Mouse (Mus musculus): Measurements from ENCODE around the gene Fam129c. TPM values are rescaled to one million over a fixed set of nuclear protein-coding genes. Genes with fewer than 3 reads are reported as not detected.

Gene Fam129c
- polyA plus RNA-seq, 2 experiments: 0.56 to 1.1 TPM

DNA sequence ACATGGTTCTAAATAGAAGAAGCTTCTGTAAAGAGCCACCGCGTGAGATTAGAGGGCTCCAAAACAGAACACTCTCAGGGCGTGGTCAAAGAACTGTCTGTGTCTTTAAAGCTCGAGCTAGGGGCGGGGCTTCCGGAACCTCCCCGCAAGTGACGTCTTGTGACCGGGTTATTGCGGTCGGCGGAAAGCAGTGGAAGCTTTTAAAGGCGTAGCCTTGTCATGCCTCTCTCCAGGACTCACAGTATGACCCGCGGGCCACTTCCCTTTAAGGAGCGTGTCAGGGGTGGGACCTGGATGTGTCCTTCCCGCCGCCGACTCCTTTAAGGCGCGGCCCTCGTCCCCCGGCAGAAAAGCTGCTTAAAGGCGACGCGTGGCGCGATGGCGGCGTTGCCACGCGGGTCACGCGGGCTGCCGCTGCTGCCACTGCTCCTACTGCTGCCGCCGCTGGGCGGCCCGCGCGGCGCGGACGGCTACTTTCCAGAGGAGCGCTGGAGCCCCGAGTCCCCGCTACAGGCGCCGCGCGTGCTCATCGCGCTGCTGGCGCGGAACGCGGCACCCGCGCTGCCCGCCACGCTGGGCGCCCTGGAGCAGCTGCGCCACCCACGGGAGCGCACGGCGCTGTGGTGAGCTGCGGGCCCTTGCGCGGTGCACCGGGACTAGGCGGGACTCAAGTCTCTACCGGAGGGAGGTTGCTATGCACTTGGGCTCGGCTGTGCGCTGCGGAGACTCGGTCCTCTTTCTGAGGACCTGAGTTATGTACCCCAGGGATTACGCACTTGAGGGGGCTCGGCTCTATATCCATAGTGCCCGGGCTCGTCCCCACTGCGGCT, 13.6 kb downstream of the Fam129c start, which contains the start of gene Colgalt1:
Gene Colgalt1, plus strand, starts transcription at position 177 of the 830 bp plus-strand sequence.
- TF ChIP-seq CTCF (IDR thresholded peaks at IDR 0.05; ENCODE audit: low read depth) (peak; percentile 3; the same call in 1 of the 2 replicates), EP300 (IDR thresholded peaks at IDR 0.05; ENCODE audit: low read depth) (no peak)
- H3K4me1 ChIP-seq (replicated peaks; ENCODE audit: control insufficient read depth in 2 of 2, insufficient read depth in 2 of 2, low read length in 1 of 2): peaks cover 6 to 14% of the 10 kb centered on the region in 2 experiments
- peak within 1 kb of the TSS; percentile 49 for H3K27ac ChIP-seq
- H3K4me2 ChIP-seq (ENCODE audit: low read depth): peak within 1 kb of the TSS; percentile 99
- ATAC-seq (ENCODE audit: insufficient read depth) (peak; percentile 99), DNase-seq (ENCODE audit: low read depth in 3 of 3, low spot score in 3 of 3) (peak; percentile 98 to 99 (median 99))
- peaks cover 7% of the 10 kb centered on the region for H3K36me3 ChIP-seq (replicated peaks; ENCODE audit: control insufficient read depth, insufficient read depth, low read depth)
- H3K4me3 ChIP-seq (ENCODE audit: insufficient read depth in 1 of 2, low read depth in 2 of 2, low read length in 2 of 2): peak within 1 kb of the TSS; percentile 72 to 91
- under 1% methylated on average over 82 of the region's 82 CpGs for WGBS (ENCODE audit: insufficient replicate concordance)
- H3K9ac ChIP-seq (replicated peaks): peak within 1 kb of the TSS; percentile 83
- no peaks in the 10 kb centered on the region for H3K27me3 ChIP-seq (ENCODE audit: control insufficient read depth, insufficient read depth, low read length)
- no peaks in the 10 kb centered on the region for H3K9me3 ChIP-seq (ENCODE audit: control insufficient read depth, low read length)

DNA sequence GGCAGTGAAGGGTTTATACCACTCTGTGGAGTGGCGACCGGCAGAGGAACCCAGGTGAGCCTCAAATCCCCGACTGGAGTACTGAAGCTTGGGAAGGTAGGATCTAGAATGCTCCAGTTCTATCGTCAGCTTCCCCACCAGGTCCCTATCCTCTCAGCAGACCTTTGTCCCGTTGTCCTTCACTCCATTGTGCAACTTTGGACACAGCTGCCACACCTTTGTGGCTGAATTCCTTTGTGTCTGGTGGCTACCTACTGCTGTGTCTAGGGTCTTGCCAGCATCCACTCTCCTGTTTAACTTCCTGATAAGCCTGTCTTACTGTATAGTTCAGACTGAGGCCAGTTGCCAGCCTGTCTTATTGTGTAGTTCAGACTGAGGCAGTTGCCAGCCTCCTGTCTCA, 14.7 kb downstream of the Fam129c start:
- Histone ChIP-seq H3K4me3 (ENCODE audit: insufficient read depth in 1 of 2, low read depth in 2 of 2, low read length in 2 of 2) (peak overlapping the region; percentile 72 to 91), H3K9ac (replicated peaks) (peak overlapping the region; percentile 83), H3K27ac (no peak overlapping the region), H3K27me3 (ENCODE audit: control insufficient read depth, insufficient read depth, low read length) (no peaks in the 10 kb centered on the region), H3K36me3 (replicated peaks; ENCODE audit: control insufficient read depth, insufficient read depth, low read depth) (peaks cover 7% of the 10 kb centered on the region), H3K4me2 (ENCODE audit: low read depth) (peak overlapping the region; percentile 99), H3K4me1 (replicated peaks; ENCODE audit: control insufficient read depth in 2 of 2, insufficient read depth in 2 of 2, low read length in 1 of 2) (peaks cover 6 to 14% of the 10 kb centered on the region in 2 experiments), H3K9me3 (ENCODE audit: control insufficient read depth, low read length) (no peaks in the 10 kb centered on the region)
- no peak for ATAC-seq (ENCODE audit: insufficient read depth)
- TF ChIP-seq EP300 (IDR thresholded peaks at IDR 0.05; ENCODE audit: low read depth) (no peak), CTCF (IDR thresholded peaks at IDR 0.05; ENCODE audit: low read depth) (no peak)
- WGBS (ENCODE audit: insufficient replicate concordance): 37% methylated on average over 5 of the region's 5 CpGs
- DNase-seq (ENCODE audit: low read depth in 3 of 3, low spot score in 3 of 3): no peak

DNA sequence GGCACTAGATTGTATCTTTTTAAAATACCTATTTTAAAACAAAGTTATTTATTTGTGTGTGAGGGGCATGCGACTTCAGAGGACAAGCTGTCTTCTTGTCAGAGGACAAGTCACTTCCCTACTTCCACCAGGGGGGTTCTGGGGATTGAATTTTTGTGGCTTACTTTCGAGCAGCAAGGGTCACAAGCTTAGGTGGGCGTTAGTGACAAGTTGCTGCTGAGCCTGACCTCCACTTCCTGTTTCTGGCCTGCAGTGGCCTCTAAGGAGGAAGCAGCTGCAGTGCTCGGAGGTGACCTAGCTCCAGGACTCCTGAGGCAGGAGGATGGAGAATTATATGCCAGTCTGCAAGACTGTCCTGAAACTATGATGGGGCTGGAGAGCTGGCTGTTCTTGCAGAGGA, 16.0 kb downstream of the Fam129c start:
- peaks cover 11% of the 10 kb centered on the region for H3K36me3 ChIP-seq (replicated peaks; ENCODE audit: control insufficient read depth, insufficient read depth, low read depth)
- DNase-seq (ENCODE audit: low read depth in 3 of 3, low spot score in 3 of 3) (no peak), ATAC-seq (ENCODE audit: insufficient read depth) (no peak)
- H3K4me1 ChIP-seq (replicated peaks; ENCODE audit: control insufficient read depth in 2 of 2, insufficient read depth in 2 of 2, low read length in 1 of 2): peaks cover 6 to 14% of the 10 kb centered on the region in 2 experiments
- no peaks in the 10 kb centered on the region for H3K27me3 ChIP-seq (ENCODE audit: control insufficient read depth, insufficient read depth, low read length)
- H3K9ac ChIP-seq (replicated peaks): no peak overlapping the region
- WGBS (ENCODE audit: insufficient replicate concordance): 38% methylated on average over 4 of the region's 4 CpGs
- no peaks in the 10 kb centered on the region for H3K9me3 ChIP-seq (ENCODE audit: control insufficient read depth, low read length)
- no peak overlapping the region for H3K27ac ChIP-seq
- TF ChIP-seq CTCF (IDR thresholded peaks at IDR 0.05; ENCODE audit: low read depth) (no peak), EP300 (IDR thresholded peaks at IDR 0.05; ENCODE audit: low read depth) (no peak)
- no peak overlapping the region for H3K4me3 ChIP-seq (ENCODE audit: insufficient read depth in 1 of 2, low read depth in 2 of 2, low read length in 2 of 2)
- no peak overlapping the region for H3K4me2 ChIP-seq (ENCODE audit: low read depth)

GRCm38 (mm10) chr8:71619786-71620185, 22.3 kb downstream of the Fam129c start:
- no peak overlapping the region for H3K4me3 ChIP-seq (ENCODE audit: insufficient read depth in 1 of 2, low read depth in 2 of 2, low read length in 2 of 2)
- no peak overlapping the region for H3K27ac ChIP-seq
- H3K4me1 ChIP-seq (replicated peaks; ENCODE audit: control insufficient read depth in 2 of 2, insufficient read depth in 2 of 2, low read length in 1 of 2): no peaks in the 10 kb centered on the region
- H3K27me3 ChIP-seq (ENCODE audit: control insufficient read depth, insufficient read depth, low read length): no peaks in the 10 kb centered on the region
- H3K9me3 ChIP-seq (ENCODE audit: control insufficient read depth, low read length): peaks cover 3% of the 10 kb centered on the region
- 78% methylated on average over 2 of the region's 2 CpGs for WGBS (ENCODE audit: insufficient replicate concordance)
- TF ChIP-seq EP300 (IDR thresholded peaks at IDR 0.05; ENCODE audit: low read depth): no peak
- no peak for TF ChIP-seq CTCF (IDR thresholded peaks at IDR 0.05; ENCODE audit: low read depth)
- no peak overlapping the region for H3K4me2 ChIP-seq (ENCODE audit: low read depth)
- no peak for DNase-seq (ENCODE audit: low read depth in 3 of 3, low spot score in 3 of 3)
- peaks cover 45% of the 10 kb centered on the region for H3K36me3 ChIP-seq (replicated peaks; ENCODE audit: control insufficient read depth, insufficient read depth, low read depth)
- H3K9ac ChIP-seq (replicated peaks): no peak overlapping the region
- no peak for ATAC-seq (ENCODE audit: insufficient read depth)

DNA sequence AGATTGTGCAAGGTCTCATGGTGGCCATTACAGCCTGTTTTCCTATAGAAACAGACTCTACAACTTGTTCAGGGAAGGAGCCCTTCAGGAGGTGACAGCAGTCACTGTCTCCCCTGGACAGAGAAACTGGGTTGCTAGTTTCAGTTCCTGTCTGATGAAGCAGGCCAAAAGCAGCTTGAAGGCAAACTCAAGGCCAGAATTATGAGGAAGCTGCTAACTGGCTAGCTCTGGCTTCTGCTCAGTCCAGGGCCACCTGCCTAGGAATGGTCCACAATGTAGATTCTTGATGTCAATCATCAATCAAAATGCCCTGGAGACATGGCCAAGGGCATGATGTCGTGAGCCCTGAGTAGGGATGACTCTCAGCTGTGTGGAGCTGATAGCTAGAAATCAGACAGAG, 27.6 kb downstream of the Fam129c start:
- Histone ChIP-seq H3K9ac (replicated peaks) (no peak overlapping the region), H3K4me3 (ENCODE audit: insufficient read depth in 1 of 2, low read depth in 2 of 2, low read length in 2 of 2) (no peak overlapping the region), H3K27me3 (ENCODE audit: control insufficient read depth, insufficient read depth, low read length) (peaks cover 7% of the 10 kb centered on the region), H3K36me3 (replicated peaks; ENCODE audit: control insufficient read depth, insufficient read depth, low read depth) (peaks cover 28% of the 10 kb centered on the region), H3K9me3 (ENCODE audit: control insufficient read depth, low read length) (peaks cover 3% of the 10 kb centered on the region), H3K4me2 (ENCODE audit: low read depth) (no peak overlapping the region), H3K27ac (no peak overlapping the region), H3K4me1 (replicated peaks; ENCODE audit: control insufficient read depth in 2 of 2, insufficient read depth in 2 of 2, low read length in 1 of 2) (peaks cover 7 to 14% of the 10 kb centered on the region in 2 experiments)
- no peak for ATAC-seq (ENCODE audit: insufficient read depth)
- DNase-seq (ENCODE audit: low read depth in 3 of 3, low spot score in 3 of 3): no peak
- TF ChIP-seq CTCF (IDR thresholded peaks at IDR 0.05; ENCODE audit: low read depth) (no peak), EP300 (IDR thresholded peaks at IDR 0.05; ENCODE audit: low read depth) (no peak)
- 32% methylated on average over 1 of the region's 1 CpGs for WGBS (ENCODE audit: insufficient replicate concordance)
